Mouse (Mus musculus): ENCODE data around the gene Xpot. TPM values are rescaled to one million over a fixed set of nuclear protein-coding genes. Genes with fewer than 3 reads are reported as not detected.
A peak's percentile ranks its signal among the peaks of the same experiment; 100 is the strongest.

The Xpot gene
- 41.0 and 46.3 TPM in 2 replicates for polyA plus RNA-seq (2016; fragmentation: Nextera tagmentation; extraction: Ambion mirVana)

GRCm38 (mm10) chr10:121626186-121626882 is at the start of gene Xpot:
Gene Xpot, minus strand, starts transcription at chr10:121626332.
- WGBS: under 1% methylated on average over 70 of the region's 70 CpGs

DNA sequence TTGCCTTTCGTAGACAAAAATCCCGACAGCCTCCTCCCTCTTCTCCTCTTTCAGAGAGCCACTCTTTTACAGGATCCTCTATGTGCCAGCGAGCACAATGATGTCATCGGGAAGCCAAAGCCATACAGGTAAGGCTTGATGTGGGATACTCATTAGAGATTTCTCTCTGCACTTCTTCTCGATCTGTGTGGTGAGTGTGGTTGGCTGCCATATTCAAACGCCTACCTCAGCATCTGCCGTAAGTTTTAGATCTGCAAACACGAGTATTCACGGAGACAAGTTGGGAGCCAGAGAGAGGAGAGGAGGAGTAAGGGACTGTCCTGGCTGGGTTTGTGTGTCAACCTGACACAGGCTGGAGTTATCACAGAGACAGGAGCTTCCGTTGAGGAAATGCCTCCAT is 43.0 kb upstream of the Xpot start:
- Histone ChIP-seq H3K4me3 (no peak overlapping the region), H3K4me2 (replicated peaks) (no peak overlapping the region), H3K9ac (no peak overlapping the region), H3K27me3 (replicated peaks) (no peaks in the 10 kb centered on the region), H3K9me3 (no peaks in the 10 kb centered on the region), H3K36me3 (no peaks in the 10 kb centered on the region), H3K27ac (no peak overlapping the region), H3K4me1 (no peaks in the 10 kb centered on the region)
- 92% methylated on average over 10 of the region's 10 CpGs for WGBS
- no peak for ATAC-seq (ENCODE audit: low FRiP score, low read depth)

More at GRCm38 (mm10) chr10:121626186-121626882, at the start of gene Xpot:
- H3K4me1 ChIP-seq: peaks cover 11% of the 10 kb centered on the region
- peak within 1 kb of the TSS; percentile 87 for H3K27ac ChIP-seq
- H3K36me3 ChIP-seq: peaks cover 12% of the 10 kb centered on the region
- no peaks in the 10 kb centered on the region for H3K9me3 ChIP-seq
- H3K27me3 ChIP-seq (replicated peaks): no peaks in the 10 kb centered on the region
- peak within 1 kb of the TSS; percentile 76 for H3K4me2 ChIP-seq (replicated peaks)
- H3K9ac ChIP-seq: peak within 1 kb of the TSS; percentile 82
- peak within 1 kb of the TSS; percentile 74 for H3K4me3 ChIP-seq
- ATAC-seq (ENCODE audit: low FRiP score, low read depth): peak; percentile 100

DNA sequence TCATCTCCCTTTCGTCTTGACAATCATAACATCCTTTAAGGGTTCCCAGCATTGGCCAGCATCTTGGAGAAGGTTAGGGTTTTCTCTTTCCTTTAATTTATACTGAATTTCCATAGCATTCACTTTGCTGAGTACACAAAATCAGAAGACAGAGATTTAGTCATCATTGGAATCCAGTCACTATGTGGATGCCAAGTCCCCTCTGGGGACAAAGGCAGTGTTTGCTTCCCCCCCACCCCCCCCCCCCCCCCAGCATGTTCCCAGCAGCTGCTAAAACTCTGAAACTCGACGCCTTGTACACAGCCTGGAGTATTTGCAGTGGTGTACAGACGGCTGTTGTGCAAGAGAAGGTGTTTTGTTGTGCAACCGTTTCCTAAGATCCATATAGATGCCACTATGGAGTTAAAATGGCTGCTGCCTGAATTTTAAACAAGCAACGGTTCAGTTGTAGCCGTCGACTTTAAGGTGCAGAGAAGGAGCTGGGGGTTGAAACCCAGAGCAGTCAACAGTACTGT is 39.6 kb upstream of the Xpot start:
- Histone ChIP-seq H3K4me1 (no peaks in the 10 kb centered on the region), H3K36me3 (no peaks in the 10 kb centered on the region), H3K9ac (no peak overlapping the region), H3K4me2 (replicated peaks) (no peak overlapping the region), H3K9me3 (no peaks in the 10 kb centered on the region), H3K4me3 (no peak overlapping the region), H3K27me3 (replicated peaks) (no peaks in the 10 kb centered on the region), H3K27ac (no peak overlapping the region)
- WGBS: 84% methylated on average over 8 of the region's 8 CpGs
- no peak for ATAC-seq (ENCODE audit: low FRiP score, low read depth)

DNA sequence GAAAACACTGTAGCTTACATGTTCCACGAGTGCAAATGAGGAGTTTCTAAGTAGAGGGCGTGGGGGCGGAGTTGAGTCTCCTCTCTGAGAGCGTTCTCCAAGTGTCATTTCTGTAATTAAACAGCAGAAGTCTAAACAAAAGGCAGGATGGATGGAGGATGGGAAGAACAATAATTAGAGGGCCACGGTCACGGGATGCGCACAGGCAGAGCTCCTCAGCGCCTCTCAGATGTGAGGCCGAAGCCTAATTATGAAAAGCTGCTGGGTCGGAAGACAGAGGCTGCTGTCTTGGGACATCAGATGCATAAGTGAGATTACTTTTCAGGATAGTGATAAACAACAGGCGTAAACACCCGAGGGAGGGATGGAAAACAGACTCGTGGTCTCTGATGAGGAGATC is 37.5 kb upstream of the Xpot start:
- H3K9me3 ChIP-seq: no peaks in the 10 kb centered on the region
- 61% methylated on average over 13 of the region's 13 CpGs for WGBS
- no peaks in the 10 kb centered on the region for H3K4me1 ChIP-seq
- no peaks in the 10 kb centered on the region for H3K36me3 ChIP-seq
- H3K27ac ChIP-seq: no peak overlapping the region
- no peaks in the 10 kb centered on the region for H3K27me3 ChIP-seq (replicated peaks)
- H3K4me2 ChIP-seq (replicated peaks): no peak overlapping the region
- no peak overlapping the region for H3K9ac ChIP-seq
- no peak overlapping the region for H3K4me3 ChIP-seq
- no peak for ATAC-seq (ENCODE audit: low FRiP score, low read depth)

- WGBS: 90% methylated on average over 2 of the region's 2 CpGs
- ATAC-seq (ENCODE audit: low FRiP score, low read depth): no peak
- H3K27me3 ChIP-seq (replicated peaks): no peaks in the 10 kb centered on the region
- no peak overlapping the region for H3K27ac ChIP-seq
- H3K9ac ChIP-seq: no peak overlapping the region
- H3K36me3 ChIP-seq: no peaks in the 10 kb centered on the region
- no peaks in the 10 kb centered on the region for H3K4me1 ChIP-seq
- H3K4me2 ChIP-seq (replicated peaks): no peak overlapping the region
- no peak overlapping the region for H3K4me3 ChIP-seq
- H3K9me3 ChIP-seq: no peaks in the 10 kb centered on the region
These were observed 36.6 kb upstream of the Xpot start for GRCm38 (mm10) chr10:121662711-121663110.

GRCm38 (mm10) chr10:121655907-121656306 is 29.8 kb upstream of the Xpot start:
- H3K4me3 ChIP-seq: no peak overlapping the region
- no peaks in the 10 kb centered on the region for H3K9me3 ChIP-seq
- ATAC-seq (ENCODE audit: low FRiP score, low read depth): no peak
- no peak overlapping the region for H3K27ac ChIP-seq
- H3K9ac ChIP-seq: no peak overlapping the region
- no peaks in the 10 kb centered on the region for H3K27me3 ChIP-seq (replicated peaks)
- 96% methylated on average over 4 of the region's 4 CpGs for WGBS
- H3K36me3 ChIP-seq: no peaks in the 10 kb centered on the region
- no peak overlapping the region for H3K4me2 ChIP-seq (replicated peaks)
- no peaks in the 10 kb centered on the region for H3K4me1 ChIP-seq

GRCm38 (mm10) chr10:121653079-121653478 is 26.9 kb upstream of the Xpot start:
- no peak overlapping the region for H3K4me2 ChIP-seq (replicated peaks)
- H3K27me3 ChIP-seq (replicated peaks): no peaks in the 10 kb centered on the region
- WGBS: 93% methylated on average over 1 of the region's 1 CpGs
- no peaks in the 10 kb centered on the region for H3K36me3 ChIP-seq
- H3K9ac ChIP-seq: no peak overlapping the region
- no peaks in the 10 kb centered on the region for H3K4me1 ChIP-seq
- no peak overlapping the region for H3K4me3 ChIP-seq
- no peak for ATAC-seq (ENCODE audit: low FRiP score, low read depth)
- H3K9me3 ChIP-seq: no peaks in the 10 kb centered on the region
- no peak overlapping the region for H3K27ac ChIP-seq

- H3K4me3 ChIP-seq: no peak overlapping the region
- H3K4me1 ChIP-seq: peaks cover 12% of the 10 kb centered on the region
- peaks cover 32% of the 10 kb centered on the region for H3K27me3 ChIP-seq (replicated peaks)
- H3K9ac ChIP-seq: no peak overlapping the region
- no peaks in the 10 kb centered on the region for H3K9me3 ChIP-seq
- 77% methylated on average over 6 of the region's 6 CpGs for WGBS
- H3K27ac ChIP-seq: no peak overlapping the region
- H3K36me3 ChIP-seq: no peaks in the 10 kb centered on the region
- ATAC-seq (ENCODE audit: low FRiP score, low read depth): no peak
- no peak overlapping the region for H3K4me2 ChIP-seq (replicated peaks)
These were observed 20.2 kb upstream of the Xpot start for GRCm38 (mm10) chr10:121646294-121646693.

GRCm38 (mm10) chr10:121642054-121642947 is 16.2 kb upstream of the Xpot start:
- Histone ChIP-seq H3K9me3 (no peaks in the 10 kb centered on the region), H3K4me2 (replicated peaks) (peak overlapping the region; percentile 98), H3K4me1 (peaks cover 12% of the 10 kb centered on the region), H3K9ac (peak overlapping the region; percentile 45), H3K4me3 (peak overlapping the region; percentile 44), H3K36me3 (no peaks in the 10 kb centered on the region), H3K27me3 (replicated peaks) (peaks cover 38% of the 10 kb centered on the region), H3K27ac (no peak overlapping the region)
- no peak for ATAC-seq (ENCODE audit: low FRiP score, low read depth)
- WGBS: 5% methylated on average over 28 of the region's 28 CpGs

DNA sequence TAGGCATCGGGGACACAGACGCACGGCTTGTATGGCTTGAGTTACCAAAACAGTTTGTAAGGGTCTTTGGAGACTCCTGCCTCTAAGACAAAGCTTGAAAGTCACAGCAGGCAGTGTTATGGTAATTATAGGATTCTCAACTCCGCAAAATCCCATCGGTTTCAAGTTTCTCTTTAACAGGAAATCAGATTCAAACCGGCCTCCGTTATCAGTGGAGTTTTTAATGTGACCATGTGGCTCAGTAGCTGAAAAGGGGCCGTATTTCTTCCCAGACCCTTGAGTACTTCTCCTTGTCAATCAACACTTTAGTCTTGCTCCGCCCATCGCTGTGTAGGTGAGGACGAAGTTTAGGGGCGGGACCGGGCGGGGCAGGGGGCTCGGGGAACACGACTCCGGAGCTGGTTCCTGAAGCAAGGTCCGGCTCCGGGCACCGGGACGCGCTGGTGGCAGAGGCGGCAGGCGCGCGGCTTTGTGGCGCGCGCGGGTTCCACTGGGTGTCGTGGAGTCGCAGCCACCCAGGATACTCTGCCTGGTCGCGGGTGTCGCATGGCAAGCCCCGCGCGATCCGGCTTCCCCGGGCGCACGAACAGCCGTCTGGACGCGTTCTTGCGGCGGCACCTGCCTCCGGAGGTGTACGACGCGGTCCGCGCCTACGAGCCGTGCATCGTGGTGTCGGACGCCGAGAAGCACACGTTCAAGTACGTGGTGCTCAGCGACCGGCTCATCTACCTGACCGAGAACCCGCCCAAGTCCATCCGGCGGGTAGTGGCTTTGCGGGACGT is 15.3 kb upstream of the Xpot start, which contains the start of gene D930020B18Rik:
D930020B18Rik (plus strand) TSS at position 317 of the 782 bp plus-strand sequence.
- H3K36me3 ChIP-seq: no peaks in the 10 kb centered on the region
- H3K4me1 ChIP-seq: peaks cover 12% of the 10 kb centered on the region
- under 1% methylated on average over 69 of the region's 69 CpGs for WGBS
- peak within 1 kb of the TSS; percentile 98 for H3K4me2 ChIP-seq (replicated peaks)
- ATAC-seq (ENCODE audit: low FRiP score, low read depth): peak; percentile 64
- H3K9me3 ChIP-seq: no peaks in the 10 kb centered on the region
- H3K27ac ChIP-seq: no peak within 1 kb of the TSS
- peaks cover 38% of the 10 kb centered on the region for H3K27me3 ChIP-seq (replicated peaks)
- H3K9ac ChIP-seq: peak within 1 kb of the TSS; percentile 45
- peak within 1 kb of the TSS; percentile 44 for H3K4me3 ChIP-seq

DNA sequence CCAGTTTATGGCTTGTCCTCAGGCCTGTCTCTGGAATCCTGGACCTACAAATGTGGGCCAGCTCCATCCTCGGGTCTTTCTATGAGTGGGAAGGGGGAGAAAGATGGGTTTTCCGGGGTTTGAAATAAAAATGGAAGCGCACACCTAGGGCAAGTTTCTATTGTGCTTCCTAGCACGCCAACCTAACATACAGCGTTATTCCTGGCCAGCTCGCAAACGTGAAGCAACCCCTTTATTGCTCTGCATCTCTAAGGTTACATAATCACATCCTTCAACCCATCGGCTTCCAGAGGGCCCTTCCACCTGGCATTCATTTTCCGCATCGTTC is 14.8 kb upstream of the Xpot start:
- peak overlapping the region; percentile 44; the same call in 1 of the 2 replicates for H3K4me3 ChIP-seq
- no peak for ATAC-seq (ENCODE audit: low FRiP score, low read depth)
- H3K27me3 ChIP-seq (replicated peaks): peaks cover 38% of the 10 kb centered on the region
- peaks cover 12% of the 10 kb centered on the region for H3K4me1 ChIP-seq
- no peak overlapping the region for H3K27ac ChIP-seq
- H3K4me2 ChIP-seq (replicated peaks): peak overlapping the region; percentile 98
- H3K9me3 ChIP-seq: no peaks in the 10 kb centered on the region
- H3K9ac ChIP-seq: no peak overlapping the region; the same call in 1 of the 2 replicates
- H3K36me3 ChIP-seq: no peaks in the 10 kb centered on the region
- WGBS: 10% methylated on average over 10 of the region's 10 CpGs

Data from neural tube, embryonic 12.5 days (tissue).